Mouse (Mus musculus): Measurements from ENCODE around the gene Aplf. TPM values are rescaled to one million over a fixed set of nuclear protein-coding genes. Genes with fewer than 3 reads are reported as not detected.
"Not testable (repeated sequence)": the region's sequence is repeated elsewhere in the genome, so short reads cannot be mapped to it uniquely, and the experiment has no call there.

The Aplf gene
- total RNA-seq, 2 experiments from 2014 or later = 9.2 to 9.8 TPM

DNA sequence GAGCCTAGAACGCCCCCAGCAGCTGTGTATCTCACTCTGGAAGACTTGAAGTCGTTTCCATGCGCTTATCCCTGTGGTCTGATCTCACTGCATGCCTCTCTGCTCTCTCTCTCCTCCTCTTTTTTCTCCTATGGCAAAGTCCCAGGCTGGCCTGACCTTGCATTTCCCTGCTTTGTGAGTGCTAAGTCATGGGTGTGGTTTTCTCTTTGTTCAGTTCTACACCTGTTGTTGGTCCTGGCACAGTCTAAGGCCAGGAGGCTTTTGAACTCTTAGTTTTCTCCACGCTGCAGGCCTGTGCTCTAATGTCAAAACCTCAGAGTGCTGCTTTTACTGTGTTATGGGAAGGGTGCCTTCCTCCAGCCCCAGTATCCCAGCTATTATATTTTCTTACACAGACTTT lies 39.8 kb downstream of the Aplf start:
- no peak for DNase-seq (ENCODE audit: low spot score in 2 of 2)

DNA sequence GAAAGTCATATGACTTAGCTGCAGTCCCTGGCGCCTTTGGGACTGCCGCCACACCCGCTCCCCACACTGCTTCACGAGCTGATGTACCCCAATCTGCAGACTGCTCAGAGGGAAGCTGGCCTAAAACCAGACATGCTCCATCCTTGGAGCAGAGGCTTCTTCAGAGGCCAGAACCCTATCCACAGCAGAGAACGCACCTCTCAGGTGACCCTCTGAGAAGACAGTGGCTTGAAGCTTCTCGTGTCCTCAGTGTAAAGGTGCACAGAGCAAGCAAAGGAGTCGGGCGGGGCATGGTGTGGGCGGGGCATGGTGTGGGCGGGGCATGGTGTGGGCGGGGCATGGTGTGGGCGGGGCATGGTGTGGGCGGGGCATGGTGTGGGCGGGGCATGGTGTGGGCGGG lies 43.1 kb downstream of the Aplf start:
- DNase-seq (ENCODE audit: low spot score in 2 of 2) = not testable (repeated sequence)

DNA sequence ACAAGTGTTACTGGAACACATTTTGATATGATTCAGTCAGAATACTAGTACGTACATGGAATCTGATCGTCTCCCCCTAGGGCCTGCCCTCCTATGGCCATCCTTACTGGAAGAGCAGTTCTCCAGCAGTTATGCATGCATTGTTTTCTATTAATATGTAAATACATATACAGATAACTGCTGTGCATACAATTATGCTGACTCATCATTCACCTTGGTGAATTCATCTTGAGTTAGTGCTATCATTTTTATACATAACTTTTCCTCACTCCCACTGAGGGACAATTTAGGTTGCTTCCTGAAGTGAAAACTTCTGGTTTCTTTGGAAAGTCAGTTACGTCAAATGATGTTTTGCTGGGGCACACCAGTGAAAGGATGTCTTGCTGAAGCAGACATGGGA lies 48.8 kb downstream of the Aplf start:
- DNase-seq (ENCODE audit: low spot score in 2 of 2) = no peak

DNA sequence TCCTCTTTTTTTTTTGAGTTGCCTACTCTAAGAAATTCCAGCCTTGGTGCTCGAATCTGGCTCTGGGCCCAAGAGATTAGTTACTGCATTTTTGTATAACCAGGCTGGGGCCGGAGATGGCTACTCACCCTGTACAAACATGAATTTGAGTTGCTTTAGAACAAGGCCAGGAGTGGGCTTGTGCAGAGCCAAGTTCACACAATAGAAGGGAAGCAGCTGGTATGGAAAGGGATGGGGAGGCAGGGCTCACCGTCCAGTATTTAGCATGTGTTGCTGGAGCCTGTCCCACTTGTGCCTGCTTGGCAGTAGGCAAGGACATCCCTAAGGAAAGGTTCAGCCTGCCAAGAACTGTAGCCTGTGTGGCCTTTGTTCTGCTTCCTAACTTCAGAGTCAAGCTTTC lies 50.7 kb downstream of the Aplf start:
- DNase-seq (ENCODE audit: low spot score in 2 of 2) = peak in 1 of 2 experiments; percentile 4

DNA sequence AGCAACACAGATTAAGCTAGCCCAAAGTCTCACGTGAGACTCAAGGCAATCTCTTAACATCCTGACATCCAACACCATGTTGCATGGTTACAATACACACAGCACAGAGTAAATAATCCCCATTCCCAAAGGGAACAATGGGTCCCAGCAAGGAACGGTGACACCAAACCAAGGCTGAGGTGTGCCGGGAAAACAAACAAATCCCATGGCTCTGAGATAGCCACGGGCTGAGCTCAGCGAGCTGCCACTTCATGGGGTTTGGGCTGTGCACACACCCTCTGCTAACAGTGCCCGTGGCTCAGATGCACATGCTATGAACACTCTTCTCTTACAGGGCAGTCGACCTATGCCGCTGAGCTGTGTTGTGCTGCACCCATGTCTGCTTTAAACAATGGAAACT lies 54.0 kb downstream of the Aplf start:
- DNase-seq (ENCODE audit: low spot score in 2 of 2) = no peak

DNA sequence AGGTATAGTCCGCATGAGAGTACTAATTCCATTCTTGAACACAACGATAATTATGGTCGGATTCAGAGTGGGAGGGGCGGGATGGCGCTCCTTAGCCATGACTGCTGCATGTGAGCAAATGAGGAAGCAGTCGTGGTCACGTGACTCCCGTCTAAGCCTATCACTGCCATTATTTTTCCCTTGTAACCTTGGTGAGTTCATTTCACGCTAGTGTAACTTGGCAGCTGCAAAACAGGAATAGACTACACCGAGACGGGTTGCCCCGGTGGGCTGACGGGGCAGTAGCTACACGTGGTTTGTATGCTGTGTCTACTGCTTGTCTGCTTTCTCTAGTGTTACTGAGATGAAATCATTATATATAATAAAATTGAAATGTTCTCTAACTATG lies 56.3 kb downstream of the Aplf start:
- no peak for DNase-seq (ENCODE audit: low spot score in 2 of 2)

DNA sequence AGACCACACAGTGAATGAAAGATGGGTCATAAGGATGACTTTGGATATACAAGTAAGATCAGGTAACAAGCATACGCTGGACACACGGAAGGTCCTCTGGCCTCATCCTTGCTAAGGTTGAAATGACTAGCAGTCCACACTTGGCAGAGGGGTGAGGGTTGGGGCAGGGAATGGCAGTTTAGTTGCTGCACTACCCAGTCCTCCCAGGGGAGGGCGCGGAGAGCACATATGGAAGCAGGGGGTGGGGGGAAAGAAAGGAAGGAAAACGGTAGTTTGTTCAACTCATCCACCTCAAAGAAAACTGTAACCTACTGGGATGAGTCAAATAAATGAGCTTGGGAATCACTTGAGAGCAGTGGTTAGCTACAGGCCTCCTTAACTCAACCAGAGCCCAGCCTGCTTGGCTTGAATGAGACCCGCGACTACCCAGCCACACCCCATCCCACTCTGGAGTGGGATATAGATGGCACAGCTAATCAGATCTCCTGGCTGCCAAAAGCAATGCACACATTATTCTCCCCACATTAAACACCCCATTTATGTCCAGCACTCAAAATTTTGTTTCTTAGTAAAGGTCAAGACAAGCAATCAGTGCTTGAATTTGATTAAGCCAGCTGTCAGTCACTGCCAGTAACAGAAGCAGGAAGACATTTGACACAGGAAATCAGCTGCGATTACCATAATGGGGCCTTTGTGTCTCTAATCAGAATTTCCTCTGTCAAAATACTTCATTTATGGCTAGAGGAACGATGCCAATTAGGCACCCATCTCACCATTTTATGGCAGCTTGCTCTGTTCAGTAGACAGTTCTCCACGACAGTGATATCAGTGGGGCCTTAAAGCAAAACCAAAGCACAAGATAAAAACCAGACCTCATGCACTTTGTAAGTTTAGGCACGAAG lies 56.9 kb downstream of the Aplf start:
- peak in 1 of 2 experiments; percentile 26 for DNase-seq (ENCODE audit: low spot score in 2 of 2)

DNA sequence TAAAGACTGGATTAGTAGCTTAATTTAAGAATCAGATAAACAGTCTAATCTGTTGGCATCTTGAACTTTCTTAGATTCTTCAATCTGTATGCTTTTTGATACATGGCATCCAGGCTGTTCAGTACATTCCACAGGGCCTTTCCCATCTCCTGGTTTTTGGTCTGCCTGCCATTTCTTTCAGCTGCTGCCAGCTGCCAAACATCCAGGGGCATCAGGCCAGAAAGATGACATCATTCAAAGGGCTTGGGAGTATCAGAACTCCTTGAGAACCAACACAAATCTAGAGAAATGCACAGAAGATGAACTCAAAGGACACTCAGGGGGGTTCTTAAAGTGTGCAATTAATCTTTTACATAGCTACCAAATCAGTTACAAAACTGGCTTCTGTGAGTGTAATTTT lies 72.2 kb downstream of the Aplf start:
- no peak for DNase-seq (ENCODE audit: low spot score in 2 of 2)

DNA sequence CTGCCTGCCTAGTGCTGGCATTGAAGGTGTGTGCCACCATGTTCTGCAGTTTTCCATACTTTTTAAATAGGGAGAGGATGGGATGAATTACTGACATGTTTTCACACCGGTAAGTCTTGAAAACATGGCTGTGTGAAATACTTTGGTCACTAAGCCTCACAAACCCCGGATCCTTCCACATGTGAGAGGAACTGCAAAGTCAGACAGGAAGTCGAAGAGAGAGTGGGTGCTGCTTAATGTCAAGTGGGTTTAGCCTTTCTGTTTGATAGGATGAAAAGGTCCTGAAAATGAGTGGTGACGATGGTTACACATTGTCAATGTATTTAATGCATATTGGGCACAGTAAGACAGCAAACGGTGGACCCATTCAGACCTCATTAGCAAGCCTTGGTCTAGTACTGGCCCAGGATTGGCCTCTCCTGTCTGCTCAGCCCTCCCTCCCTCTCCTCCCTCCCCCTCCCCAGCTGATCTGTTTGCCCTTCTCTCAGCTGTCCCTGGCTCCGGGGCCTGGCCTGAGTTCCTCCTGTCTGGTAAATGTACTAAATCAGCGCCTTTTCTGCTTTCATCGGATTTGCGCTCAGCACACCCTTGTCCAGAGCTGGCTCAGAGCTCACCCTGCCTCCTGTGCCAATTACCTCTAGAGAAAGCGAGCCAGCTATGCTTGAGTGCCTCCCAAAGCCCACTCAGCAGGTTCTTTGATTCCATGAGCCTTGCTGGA lies 74.7 kb downstream of the Aplf start:
- DNase-seq (ENCODE audit: low spot score in 2 of 2) = no peak

DNA sequence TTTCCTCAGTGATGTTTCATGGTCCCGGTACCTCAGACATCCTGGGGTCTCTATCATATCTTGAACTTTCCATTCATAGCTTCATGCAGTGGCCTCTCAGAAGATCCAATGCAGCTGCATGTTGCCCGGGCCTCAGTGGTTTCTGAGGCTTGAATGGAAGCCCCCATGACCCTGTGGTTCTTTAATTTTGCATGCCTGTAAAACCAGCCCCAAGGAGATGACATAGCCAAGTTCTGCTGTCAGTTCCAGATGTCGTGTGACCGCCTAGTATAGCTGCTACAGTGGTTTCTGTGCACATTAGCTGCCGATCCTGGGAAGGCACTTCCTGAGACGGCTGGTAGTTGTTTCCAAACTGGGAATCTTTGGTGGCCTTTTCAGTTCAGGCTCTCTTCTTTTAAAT lies 77.8 kb downstream of the Aplf start:
- no peak for DNase-seq (ENCODE audit: low spot score in 2 of 2)

DNA sequence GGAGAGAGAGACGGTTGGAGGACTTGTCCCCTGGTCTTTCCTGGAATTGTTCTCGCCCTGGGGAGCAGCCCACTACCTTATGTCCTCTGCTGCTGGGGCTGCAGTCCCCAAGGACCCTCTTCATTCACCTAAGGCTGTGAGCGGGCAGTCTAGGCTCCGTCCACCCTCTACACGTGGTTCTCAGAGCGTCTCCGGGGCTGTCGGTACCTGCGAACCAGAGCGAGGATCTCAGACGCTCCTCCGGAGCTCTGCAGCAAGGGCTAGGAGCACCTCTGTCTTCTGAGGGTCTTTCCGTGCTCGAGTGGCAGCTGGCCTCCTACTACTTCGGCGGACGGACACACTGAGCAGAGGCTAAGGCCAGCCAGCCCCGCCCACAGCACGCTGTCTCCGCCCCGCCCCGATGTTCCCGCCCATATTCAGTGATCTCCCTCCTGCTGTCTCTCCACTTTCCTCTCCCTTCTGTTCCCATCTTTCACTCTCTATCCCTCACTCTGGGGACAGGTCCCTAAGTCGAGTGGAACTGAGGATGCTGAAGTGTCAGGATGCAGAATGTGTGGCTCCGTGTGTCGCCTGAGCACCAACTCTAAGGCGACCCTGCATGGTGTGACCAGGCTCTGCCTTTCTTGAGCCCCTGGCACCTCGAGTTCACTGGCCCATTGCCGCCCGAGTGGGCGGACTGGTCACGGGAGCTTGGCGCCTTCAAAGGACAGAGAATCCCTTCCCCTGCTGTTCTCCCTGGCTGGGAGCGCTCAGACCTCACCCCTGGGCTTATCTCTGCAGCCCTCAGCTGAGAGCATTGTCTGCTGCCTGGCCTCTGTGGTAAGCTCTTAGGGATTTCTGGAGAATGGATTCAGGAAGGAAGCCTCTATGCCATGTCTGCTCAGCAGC lies 81.4 kb downstream of the Aplf start, which contains the start of gene Prokr1:
Gene Prokr1, minus strand, starts transcription at position 350 of the 888 bp plus-strand sequence.
- DNase-seq (ENCODE audit: low spot score in 2 of 2) = peak in 1 of 2 experiments; percentile 13

DNA sequence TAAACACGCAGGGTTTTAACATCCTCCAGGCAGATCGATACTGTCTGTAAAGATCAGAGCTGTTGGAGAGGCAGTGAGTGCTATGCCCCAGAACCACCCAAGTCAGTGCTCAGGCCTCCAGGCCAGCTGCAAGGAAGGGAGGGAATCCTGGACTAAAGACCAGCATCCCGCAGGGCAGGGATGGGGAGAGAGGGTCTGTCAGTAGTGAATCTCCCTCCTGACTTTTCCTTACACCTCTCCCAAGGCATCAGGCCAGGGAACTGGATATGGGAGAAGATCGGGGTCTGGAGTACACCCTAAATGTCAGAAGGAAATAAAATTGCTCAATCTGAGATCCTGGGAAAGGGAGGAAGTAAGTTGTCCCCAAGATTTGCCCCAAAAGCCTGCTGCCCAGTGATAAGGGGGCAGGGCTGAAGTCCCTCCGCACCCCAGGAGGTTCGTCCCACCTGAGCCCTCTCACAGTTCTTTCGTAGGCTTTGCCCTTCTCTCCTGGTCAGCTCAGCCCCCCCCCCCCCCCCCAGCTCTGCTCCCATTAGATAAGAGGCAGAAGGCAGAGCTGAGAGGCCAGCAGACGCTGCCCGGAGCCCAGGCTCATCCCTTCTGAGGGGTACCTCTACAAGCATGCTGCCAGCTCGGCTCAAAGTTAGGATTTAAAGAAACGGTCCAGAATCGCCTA lies 82.1 kb downstream of the Aplf start:
- no peak for DNase-seq (ENCODE audit: low spot score in 2 of 2)

DNA sequence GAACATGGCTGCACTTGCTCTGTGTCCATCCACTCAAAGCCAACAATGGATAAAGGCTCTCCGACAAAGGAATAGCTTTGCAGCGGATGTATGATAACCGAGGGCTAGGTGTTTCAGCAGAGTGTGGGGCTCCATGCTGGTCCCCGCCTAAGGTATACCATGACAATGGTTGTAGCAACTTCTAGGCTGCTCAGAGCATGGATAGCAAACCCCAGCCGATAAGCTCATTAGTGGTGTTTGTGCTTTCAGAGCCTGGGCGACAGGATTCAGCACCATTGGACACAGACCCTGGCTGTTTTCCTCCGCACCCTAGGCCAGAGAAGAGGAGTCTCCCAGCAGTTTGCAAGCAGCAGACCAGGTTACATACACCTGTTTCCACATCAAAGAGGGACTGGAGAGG lies 88.0 kb downstream of the Aplf start:
- no peak for DNase-seq (ENCODE audit: low spot score in 2 of 2)

DNA sequence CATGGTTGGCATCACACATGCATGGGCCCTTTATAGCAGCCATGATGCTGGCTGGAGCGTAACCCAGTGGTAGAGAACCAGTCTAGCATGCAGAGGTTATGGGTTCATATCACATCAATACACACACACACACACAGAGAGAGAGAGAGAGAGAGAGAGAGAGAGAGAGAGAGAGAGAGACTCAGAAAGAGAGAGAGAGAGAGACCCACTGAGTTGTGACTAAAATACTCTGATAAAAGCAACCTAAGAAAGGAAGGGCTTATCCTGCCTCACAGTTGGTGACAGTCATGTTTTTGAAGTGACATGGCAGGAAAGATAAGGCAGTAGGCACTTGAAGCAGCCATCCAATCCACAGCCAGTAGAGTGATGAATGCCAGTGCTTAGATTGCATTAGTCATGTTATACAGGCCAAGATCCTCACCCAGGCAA lies 88.8 kb downstream of the Aplf start:
- DNase-seq (ENCODE audit: low spot score in 2 of 2) = no peak

DNA sequence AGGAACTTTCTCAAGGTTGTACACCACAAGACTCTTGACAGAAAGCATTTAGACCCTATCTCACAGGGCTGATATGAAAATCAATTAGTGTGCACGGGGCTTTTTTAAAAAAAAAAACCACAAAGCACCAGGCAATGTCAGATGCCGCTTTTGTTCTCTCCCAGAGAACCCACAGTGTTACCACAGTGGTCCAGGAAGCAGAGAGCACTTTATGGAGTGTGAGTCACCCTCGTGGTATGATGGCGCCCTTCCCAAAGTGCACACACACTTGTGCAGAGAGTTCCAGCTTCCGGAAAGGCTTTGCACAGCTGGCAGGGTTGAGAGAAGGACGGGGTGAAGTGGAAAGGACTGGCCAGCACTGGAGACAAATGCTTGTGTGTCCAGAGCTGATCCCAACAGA lies 89.5 kb downstream of the Aplf start:
- DNase-seq (ENCODE audit: low spot score in 2 of 2) = no peak

DNA sequence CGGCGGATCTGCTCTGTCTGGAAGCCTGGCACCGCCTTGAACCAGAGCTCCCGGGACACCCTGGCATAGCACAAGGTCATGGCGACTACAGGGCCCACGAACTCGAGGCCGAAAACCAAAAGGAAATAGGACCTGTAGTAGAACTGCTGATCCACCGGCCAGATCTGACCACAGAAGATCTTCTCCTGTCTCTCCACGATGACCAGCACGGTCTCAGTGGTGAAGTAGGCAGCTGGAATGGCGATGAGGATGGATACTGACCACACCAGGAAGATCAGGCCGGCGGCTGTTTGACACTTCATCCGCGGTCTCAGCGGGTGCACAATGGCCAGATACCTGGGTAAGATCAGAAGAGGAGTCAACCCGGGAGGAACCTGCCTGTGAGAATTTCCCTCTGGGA lies 90.4 kb downstream of the Aplf start:
- DNase-seq (ENCODE audit: low spot score in 2 of 2) = no peak

DNA sequence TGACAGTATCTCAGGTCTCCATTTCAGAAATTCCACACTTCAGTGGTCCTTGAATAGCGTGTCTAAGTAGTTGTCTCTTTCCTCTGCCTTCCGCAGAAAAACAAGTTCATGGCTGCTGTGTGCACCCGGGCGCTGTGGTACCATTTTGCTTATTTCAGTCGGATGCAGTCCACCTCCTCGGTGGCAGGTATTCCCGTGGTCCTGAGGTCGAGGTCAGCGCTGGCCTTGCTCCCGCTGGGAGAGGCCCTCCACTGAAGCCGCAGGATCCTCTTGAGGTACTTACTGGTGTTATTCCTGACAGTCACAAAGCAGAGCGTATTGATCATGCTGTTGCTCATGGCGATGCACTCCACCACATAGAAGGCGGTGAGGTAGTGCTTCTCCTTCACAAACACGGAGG lies 90.9 kb downstream of the Aplf start:
- DNase-seq (ENCODE audit: low spot score in 2 of 2) = no peak
